Mouse (Mus musculus): Measurements from ENCODE around the gene Trim2. TPM values are rescaled to one million over a fixed set of nuclear protein-coding genes. Genes with fewer than 3 reads are reported as not detected.
A peak's percentile ranks its signal among the peaks of the same experiment; 100 is the strongest.

Gene Trim2
- polyA plus RNA-seq, 1 experiment from 2014 or later: 136 TPM

DNA sequence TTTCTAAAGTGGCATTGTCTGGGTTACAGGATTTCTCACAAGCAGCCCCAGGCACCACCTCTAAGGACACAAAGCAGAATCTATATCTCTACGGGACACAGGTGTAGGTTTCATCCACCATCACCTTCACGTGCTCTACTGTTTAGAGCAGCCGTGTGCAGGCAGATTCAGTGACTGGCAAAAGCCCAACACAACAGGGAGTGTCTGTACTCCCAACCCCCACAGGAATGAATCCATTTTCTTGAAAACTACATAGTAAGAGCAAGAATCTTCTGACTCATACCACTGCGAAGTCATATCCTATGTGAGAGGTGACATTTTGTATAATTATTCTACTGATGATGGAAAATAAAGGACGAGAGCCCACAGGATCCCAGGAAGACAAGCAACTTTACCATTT, 5.6 kb upstream of the Trim2 start:
- DNase-seq (ENCODE audit: low spot score): no peak
- Histone ChIP-seq H3K27me3 (ENCODE audit: control insufficient read depth, insufficient read depth, low read length) (no peaks in the 10 kb centered on the region), H3K4me2 (replicated peaks) (no peak overlapping the region), H3K4me1 (replicated peaks; ENCODE audit: control insufficient read depth, insufficient read depth, low read length) (peaks cover 5% of the 10 kb centered on the region; the same call in 1 of the 2 replicates), H3K4me3 (replicated peaks; ENCODE audit: low read length) (no peak overlapping the region), H3K9ac (no peak overlapping the region), H3K27ac (no peak overlapping the region), H3K9me3 (ENCODE audit: control insufficient read depth, low read length) (no peaks in the 10 kb centered on the region), H3K36me3 (replicated peaks; ENCODE audit: control insufficient read depth, insufficient read depth) (no peaks in the 10 kb centered on the region)
- no peak for ATAC-seq (ENCODE audit: low FRiP score)
- WGBS: 81% methylated on average over 5 of the region's 5 CpGs

DNA sequence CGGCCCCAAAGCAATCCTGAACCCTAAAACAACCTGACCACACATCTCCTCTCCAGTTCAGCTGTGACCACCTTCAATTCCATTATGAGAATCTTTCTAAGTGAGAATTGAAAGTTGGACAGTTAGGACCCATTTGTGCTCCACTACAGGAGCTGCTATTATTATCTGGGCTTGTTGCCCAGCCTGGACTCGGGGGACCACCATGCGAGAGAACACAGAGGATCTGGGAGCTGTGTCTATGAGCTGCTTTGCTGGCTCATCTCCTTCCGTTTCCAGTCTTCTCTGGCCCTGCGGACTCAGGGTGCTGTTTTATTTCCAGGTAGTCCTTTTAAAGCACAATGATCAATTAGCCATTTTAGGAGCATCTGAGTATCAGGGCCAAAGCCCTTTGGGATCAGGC, 839 bp upstream of the Trim2 start:
- WGBS: 70% methylated on average over 5 of the region's 5 CpGs
- peaks cover 29% of the 10 kb centered on the region for H3K4me1 ChIP-seq (replicated peaks; ENCODE audit: control insufficient read depth, insufficient read depth, low read length)
- H3K9ac ChIP-seq: no peak overlapping the region
- H3K9me3 ChIP-seq (ENCODE audit: control insufficient read depth, low read length): no peaks in the 10 kb centered on the region
- no peaks in the 10 kb centered on the region for H3K27me3 ChIP-seq (ENCODE audit: control insufficient read depth, insufficient read depth, low read length)
- H3K36me3 ChIP-seq (replicated peaks; ENCODE audit: control insufficient read depth, insufficient read depth): no peaks in the 10 kb centered on the region
- H3K27ac ChIP-seq: no peak overlapping the region
- no peak for ATAC-seq (ENCODE audit: low FRiP score)
- no peak overlapping the region for H3K4me3 ChIP-seq (replicated peaks; ENCODE audit: low read length)
- no peak for DNase-seq (ENCODE audit: low spot score)
- no peak overlapping the region for H3K4me2 ChIP-seq (replicated peaks)

DNA sequence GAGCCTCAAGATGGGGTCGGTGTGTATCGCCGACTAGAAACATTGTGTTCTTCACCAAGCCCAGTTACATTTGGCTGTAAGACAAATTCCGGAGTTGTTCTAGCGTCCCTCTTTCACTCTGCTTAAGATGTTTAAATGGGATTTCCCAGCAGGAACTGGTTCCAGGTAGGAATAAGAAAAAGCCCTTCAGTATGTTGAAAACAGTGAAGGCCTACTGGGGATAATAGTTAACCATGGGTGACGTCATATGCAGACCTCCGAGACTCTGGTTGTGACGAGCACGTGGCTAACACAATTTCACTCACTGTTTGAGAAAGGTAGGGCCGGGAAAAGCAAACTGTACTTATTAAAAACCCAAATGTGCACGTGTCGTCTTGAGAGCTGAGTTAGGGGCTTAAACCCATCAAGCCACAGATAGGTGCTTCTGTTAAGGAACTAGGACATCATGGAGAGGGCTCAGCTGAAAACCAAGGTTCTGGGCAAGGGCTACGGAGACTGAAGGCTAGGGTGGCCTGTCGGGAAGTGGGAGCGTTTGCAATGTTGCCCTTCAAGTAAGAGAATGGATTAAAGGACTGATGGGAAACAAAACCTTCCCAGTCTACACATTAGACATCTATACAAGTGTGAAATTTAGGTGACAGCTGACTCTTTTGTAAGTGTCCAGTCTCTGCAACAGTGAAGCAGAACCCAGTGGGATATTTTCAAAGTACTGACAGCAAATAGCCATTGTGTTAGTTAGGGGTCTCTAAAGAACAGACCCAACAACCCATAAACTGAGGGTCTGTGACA, 761 bp downstream of the Trim2 start:
- Histone ChIP-seq H3K27me3 (ENCODE audit: control insufficient read depth, insufficient read depth, low read length) (no peaks in the 10 kb centered on the region), H3K9me3 (ENCODE audit: control insufficient read depth, low read length) (no peaks in the 10 kb centered on the region), H3K9ac (0 out of 2 replicates have a peak overlapping the region, but pooled peaks have one; percentile 72), H3K4me3 (replicated peaks; ENCODE audit: low read length) (peak overlapping the region; percentile 38), H3K4me2 (replicated peaks) (peak overlapping the region; percentile 69), H3K4me1 (replicated peaks; ENCODE audit: control insufficient read depth, insufficient read depth, low read length) (peaks cover 29% of the 10 kb centered on the region), H3K36me3 (replicated peaks; ENCODE audit: control insufficient read depth, insufficient read depth) (no peaks in the 10 kb centered on the region), H3K27ac (peak overlapping the region; percentile 86)
- WGBS: 14% methylated on average over 15 of the region's 15 CpGs
- DNase-seq (ENCODE audit: low spot score) (peak; percentile 50), ATAC-seq (ENCODE audit: low FRiP score) (peak; percentile 7; the same call in 1 of the 2 replicates)

GRCm38 (mm10) chr3:84305010-84305692, 1.5 kb downstream of the Trim2 start:
- peak overlapping the region; percentile 69 for H3K4me2 ChIP-seq (replicated peaks)
- H3K4me1 ChIP-seq (replicated peaks; ENCODE audit: control insufficient read depth, insufficient read depth, low read length): peaks cover 29% of the 10 kb centered on the region
- H3K27me3 ChIP-seq (ENCODE audit: control insufficient read depth, insufficient read depth, low read length): no peaks in the 10 kb centered on the region
- DNase-seq (ENCODE audit: low spot score) (peak; percentile 85), ATAC-seq (ENCODE audit: low FRiP score) (peak; percentile 94)
- WGBS: under 1% methylated on average over 28 of the region's 28 CpGs
- H3K4me3 ChIP-seq (replicated peaks; ENCODE audit: low read length): peak overlapping the region; percentile 38
- H3K36me3 ChIP-seq (replicated peaks; ENCODE audit: control insufficient read depth, insufficient read depth): no peaks in the 10 kb centered on the region
- H3K9ac ChIP-seq: peak overlapping the region; percentile 72
- peak overlapping the region; percentile 86 for H3K27ac ChIP-seq
- H3K9me3 ChIP-seq (ENCODE audit: control insufficient read depth, low read length): no peaks in the 10 kb centered on the region

DNA sequence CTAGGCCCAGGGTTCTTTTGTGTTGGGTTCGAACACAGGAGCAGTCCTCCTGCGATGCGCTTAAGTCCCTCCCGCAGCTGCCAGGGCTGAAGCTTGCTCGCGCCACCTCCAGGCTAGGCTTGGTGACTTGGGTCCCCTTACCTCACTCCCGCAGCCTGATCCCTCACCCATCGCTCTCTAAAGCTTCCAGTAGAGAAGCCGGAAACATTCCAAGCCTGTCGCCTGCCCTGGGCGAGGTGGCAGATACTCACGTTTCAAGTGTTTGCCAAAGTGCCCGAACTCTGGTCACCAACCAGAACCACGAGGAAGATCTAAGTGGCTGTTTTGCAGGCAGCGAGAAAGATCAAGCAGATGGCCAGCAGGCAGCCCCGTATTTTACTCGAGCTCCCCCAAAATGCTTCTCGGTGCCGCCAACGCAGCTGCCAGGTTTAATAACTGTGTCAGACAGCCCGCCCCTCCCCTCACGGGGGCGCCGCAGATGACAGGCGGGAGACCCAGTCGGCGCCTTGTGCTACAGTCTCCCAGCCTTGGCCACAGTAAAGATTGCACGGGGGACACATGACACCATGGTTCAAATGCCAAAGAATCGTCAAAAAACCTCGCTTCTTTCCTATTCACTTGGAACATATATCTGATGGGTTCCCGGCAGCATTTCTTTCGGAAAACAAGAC, 2.2 kb downstream of the Trim2 start:
- under 1% methylated on average over 32 of the region's 32 CpGs for WGBS
- Histone ChIP-seq H3K4me3 (replicated peaks; ENCODE audit: low read length) (peak overlapping the region; percentile 38), H3K4me1 (replicated peaks; ENCODE audit: control insufficient read depth, insufficient read depth, low read length) (peaks cover 29% of the 10 kb centered on the region)

GRCm38 (mm10) chr3:84303395-84303949, 3.2 kb downstream of the Trim2 start:
- H3K36me3 ChIP-seq (replicated peaks; ENCODE audit: control insufficient read depth, insufficient read depth): no peaks in the 10 kb centered on the region
- DNase-seq (ENCODE audit: low spot score): no peak
- no peaks in the 10 kb centered on the region for H3K27me3 ChIP-seq (ENCODE audit: control insufficient read depth, insufficient read depth, low read length)
- 29% methylated on average over 8 of the region's 8 CpGs for WGBS
- peak overlapping the region; percentile 72 for H3K9ac ChIP-seq
- H3K4me1 ChIP-seq (replicated peaks; ENCODE audit: control insufficient read depth, insufficient read depth, low read length): peaks cover 29% of the 10 kb centered on the region
- peak overlapping the region; percentile 38 for H3K4me3 ChIP-seq (replicated peaks; ENCODE audit: low read length)
- no peak for ATAC-seq (ENCODE audit: low FRiP score)
- H3K4me2 ChIP-seq (replicated peaks): peak overlapping the region; percentile 69
- peak overlapping the region; percentile 86 for H3K27ac ChIP-seq
- no peaks in the 10 kb centered on the region for H3K9me3 ChIP-seq (ENCODE audit: control insufficient read depth, low read length)

More for the DNA sequence above, 2.2 kb downstream of the Trim2 start:
- H3K27ac ChIP-seq: peak overlapping the region; percentile 86
- peak overlapping the region; percentile 72 for H3K9ac ChIP-seq
- H3K27me3 ChIP-seq (ENCODE audit: control insufficient read depth, insufficient read depth, low read length): no peaks in the 10 kb centered on the region
- H3K36me3 ChIP-seq (replicated peaks; ENCODE audit: control insufficient read depth, insufficient read depth): no peaks in the 10 kb centered on the region
- ATAC-seq (ENCODE audit: low FRiP score): peak; percentile 60
- peak; percentile 62 for DNase-seq (ENCODE audit: low spot score)
- peak overlapping the region; percentile 69 for H3K4me2 ChIP-seq (replicated peaks)
- H3K9me3 ChIP-seq (ENCODE audit: control insufficient read depth, low read length): no peaks in the 10 kb centered on the region

DNA sequence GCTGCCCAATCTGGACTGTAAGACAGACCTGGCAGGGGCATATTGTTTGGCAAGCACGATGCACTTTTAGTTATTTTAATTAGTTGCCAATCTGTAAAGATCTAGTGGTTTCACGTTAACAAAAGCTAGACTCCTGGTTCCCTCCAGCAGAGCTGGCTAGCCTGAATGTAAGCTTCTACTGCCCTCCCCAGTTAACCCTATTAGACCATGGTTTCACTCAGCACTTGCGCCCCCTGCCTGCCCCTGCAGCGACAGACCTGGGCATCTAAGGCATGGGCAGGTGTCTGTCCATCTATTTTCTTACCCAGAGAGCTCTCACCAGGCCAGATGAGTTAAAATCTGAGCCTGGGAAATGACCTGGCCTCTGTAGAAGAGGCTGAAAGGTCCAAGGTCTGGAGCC, 4.4 kb downstream of the Trim2 start:
- Histone ChIP-seq H3K36me3 (replicated peaks; ENCODE audit: control insufficient read depth, insufficient read depth) (no peaks in the 10 kb centered on the region), H3K9me3 (ENCODE audit: control insufficient read depth, low read length) (no peaks in the 10 kb centered on the region), H3K27me3 (ENCODE audit: control insufficient read depth, insufficient read depth, low read length) (no peaks in the 10 kb centered on the region), H3K27ac (no peak overlapping the region), H3K4me1 (replicated peaks; ENCODE audit: control insufficient read depth, insufficient read depth, low read length) (peaks cover 29% of the 10 kb centered on the region), H3K4me3 (replicated peaks; ENCODE audit: low read length) (peak overlapping the region; percentile 38; the same call in 1 of the 2 replicates), H3K9ac (0 out of 2 replicates have a peak overlapping the region, but pooled peaks have one; percentile 5), H3K4me2 (replicated peaks) (peak overlapping the region; percentile 69)
- no peak for ATAC-seq (ENCODE audit: low FRiP score)
- no peak for DNase-seq (ENCODE audit: low spot score)
- WGBS: 9% methylated on average over 4 of the region's 4 CpGs

DNA sequence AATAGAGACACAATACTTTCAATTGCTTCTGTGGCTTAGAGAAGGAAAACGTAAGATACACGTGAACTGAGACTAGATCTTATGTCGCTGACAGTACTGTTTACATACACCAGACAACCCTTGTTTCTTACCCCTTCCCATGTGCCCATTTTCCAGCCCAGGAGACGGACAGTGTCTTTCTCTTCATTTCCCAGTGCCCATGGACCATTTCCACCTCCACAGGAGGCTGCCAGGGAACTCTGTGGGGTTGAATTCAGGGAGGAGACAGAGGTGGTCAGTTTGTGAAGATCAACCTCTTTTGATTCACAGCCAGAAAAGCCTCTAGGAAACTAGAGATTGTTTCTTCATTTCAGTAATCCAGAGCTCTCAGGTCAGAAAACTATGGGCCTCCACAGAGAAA, 5.0 kb downstream of the Trim2 start:
- Histone ChIP-seq H3K4me2 (replicated peaks) (peak overlapping the region; percentile 69), H3K9ac (no peak overlapping the region; the same call in 1 of the 2 replicates), H3K9me3 (ENCODE audit: control insufficient read depth, low read length) (no peaks in the 10 kb centered on the region), H3K4me3 (replicated peaks; ENCODE audit: low read length) (no peak overlapping the region), H3K36me3 (replicated peaks; ENCODE audit: control insufficient read depth, insufficient read depth) (no peaks in the 10 kb centered on the region), H3K4me1 (replicated peaks; ENCODE audit: control insufficient read depth, insufficient read depth, low read length) (peaks cover 29% of the 10 kb centered on the region), H3K27ac (no peak overlapping the region; the same call in 1 of the 2 replicates), H3K27me3 (ENCODE audit: control insufficient read depth, insufficient read depth, low read length) (no peaks in the 10 kb centered on the region)
- ATAC-seq (ENCODE audit: low FRiP score) (no peak), DNase-seq (ENCODE audit: low spot score) (no peak)
- 69% methylated on average over 4 of the region's 4 CpGs for WGBS

- H3K9me3 ChIP-seq (ENCODE audit: control insufficient read depth, low read length): no peaks in the 10 kb centered on the region
- H3K27ac ChIP-seq: no peak overlapping the region
- ATAC-seq (ENCODE audit: low FRiP score) (no peak), DNase-seq (ENCODE audit: low spot score) (no peak)
- no peak overlapping the region for H3K4me3 ChIP-seq (replicated peaks; ENCODE audit: low read length)
- peaks cover 2% of the 10 kb centered on the region for H3K4me1 ChIP-seq (replicated peaks; ENCODE audit: control insufficient read depth, insufficient read depth, low read length)
- no peak overlapping the region for H3K4me2 ChIP-seq (replicated peaks)
- no peaks in the 10 kb centered on the region for H3K27me3 ChIP-seq (ENCODE audit: control insufficient read depth, insufficient read depth, low read length)
- 76% methylated on average over 3 of the region's 3 CpGs for WGBS
- no peak overlapping the region for H3K9ac ChIP-seq
- H3K36me3 ChIP-seq (replicated peaks; ENCODE audit: control insufficient read depth, insufficient read depth): no peaks in the 10 kb centered on the region
These were observed 8.5 kb downstream of the Trim2 start for GRCm38 (mm10) chr3:84298186-84298585.

Measured in hindbrain, embryonic 14.5 days (tissue).